In the genomic region with DNA sequence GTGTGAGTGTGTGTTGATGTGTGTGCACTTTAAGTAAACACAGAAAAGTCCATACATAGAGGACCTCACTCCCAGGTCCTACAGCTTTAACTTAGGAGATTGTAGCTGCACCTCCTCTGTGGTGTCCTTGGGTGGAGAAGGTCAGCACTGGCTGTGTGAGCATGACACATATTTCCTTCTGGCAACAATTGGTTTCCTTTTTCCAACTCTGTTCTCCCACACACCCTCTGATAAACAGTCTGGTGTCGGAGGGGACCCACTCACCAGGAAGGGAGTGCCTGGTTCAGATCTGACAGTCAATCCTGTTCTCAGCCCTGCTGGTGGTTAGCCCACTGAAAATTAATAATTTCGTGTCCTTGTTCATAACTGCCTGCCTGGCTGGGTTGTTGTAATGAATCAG, we compare ENCODE assay signal across 11 mouse cellular contexts.
A peak's percentile ranks its signal among the peaks of the same experiment; 100 is the strongest.
DNase-seq lines count a peak whose midpoint lies in the region; ATAC-seq and TF ChIP-seq lines count a peak whose summit lies in the region.
"Had no signal": no experiment of that assay in that cellular context is flagged by ENCODE, and none has a peak within 500 bp of the region (broad histone marks: within the 10 kb centered on the region; RNA-seq: fewer than 3 reads in every experiment).

No protein-coding gene starts in this region.

- DNase-seq in lung, adult 18-20 months, result peak; percentile 47 to 52
- no peak for DNase-seq in lung, adult 2 months
- DNase-seq in kidney, adult 9 months, result peak; percentile 33
- peak; percentile 11 to 34 for DNase-seq in lung, postnatal 4 days
- DNase-seq in layer of hippocampus, adult 18-20 months (ENCODE audit: low spot score in 2 of 2), result no peak
- no peak for DNase-seq in layer of hippocampus, adult 9-10 months (ENCODE audit: low spot score)
- DNase-seq: cerebellum, adult 18-20 months; midbrain, embryonic 14.5 days had no signal

- H3K27ac ChIP-seq in heart, embryonic 12.5 days (ENCODE audit: poor library complexity, severe bottlenecking), result peak overlapping the region; percentile 62
- no peak overlapping the region for H3K27ac ChIP-seq in hindbrain, embryonic 16.5 days (ENCODE audit: low read depth, low read length)
- H3K27ac ChIP-seq: hindbrain, embryonic 13.5 days had no signal

- no peaks in the 10 kb centered on the region for H3K36me3 ChIP-seq in heart, embryonic 12.5 days
- H3K36me3 ChIP-seq in hindbrain, embryonic 16.5 days (ENCODE audit: control insufficient read depth, insufficient read depth, low read length), result no peaks in the 10 kb centered on the region
- H3K36me3 ChIP-seq: hindbrain, embryonic 13.5 days had no signal

- no peak for TF ChIP-seq CTCF in lung, adult 2 months (IDR thresholded peaks at IDR 0.05; ENCODE audit: insufficient read depth, low read length)

- peaks cover 4% of the 10 kb centered on the region for H3K4me1 ChIP-seq in lung, adult 2 months (ENCODE audit: control insufficient read depth, insufficient read depth, low read length)
- H3K4me1 ChIP-seq in heart, embryonic 12.5 days (replicated peaks), result peaks cover 16% of the 10 kb centered on the region
- no peaks in the 10 kb centered on the region for H3K4me1 ChIP-seq in hindbrain, embryonic 16.5 days (ENCODE audit: control insufficient read depth, insufficient read depth, low read depth, low read length)
- H3K4me1 ChIP-seq: hindbrain, embryonic 13.5 days had no signal

- H3K4me2 ChIP-seq in heart, embryonic 12.5 days, result no peak overlapping the region
- no peak overlapping the region for H3K4me2 ChIP-seq in hindbrain, embryonic 16.5 days (ENCODE audit: low read length)
- H3K4me2 ChIP-seq: hindbrain, embryonic 13.5 days had no signal

- WGBS in lung, adult 2 months, result 40% methylated on average over 2 of the region's 2 CpGs
- 28% methylated on average over 2 of the region's 2 CpGs for WGBS in heart, embryonic 12.5 days
- 67% methylated on average over 2 of the region's 2 CpGs for WGBS in hindbrain, embryonic 16.5 days

- H3K27me3 ChIP-seq in heart, embryonic 12.5 days (replicated peaks), result no peaks in the 10 kb centered on the region
- no peaks in the 10 kb centered on the region for H3K27me3 ChIP-seq in hindbrain, embryonic 16.5 days (replicated peaks; ENCODE audit: control insufficient read depth, insufficient read depth, low read length)
- H3K27me3 ChIP-seq: hindbrain, embryonic 13.5 days had no signal

- no peak overlapping the region for H3K9ac ChIP-seq in heart, embryonic 12.5 days
- no peak overlapping the region for H3K9ac ChIP-seq in hindbrain, embryonic 16.5 days (ENCODE audit: low read depth, low read length)
- H3K9ac ChIP-seq: hindbrain, embryonic 13.5 days had no signal

- TF ChIP-seq POLR2A in lung, adult 2 months (IDR thresholded peaks at IDR 0.05; ENCODE audit: borderline replicate concordance, extremely low read depth, low read depth, low read length), result no peak

- no peak overlapping the region for H3K4me3 ChIP-seq in lung, adult 2 months (replicated peaks; ENCODE audit: extremely low read depth, low read depth, low read length)
- H3K4me3 ChIP-seq in heart, embryonic 12.5 days, result no peak overlapping the region
- H3K4me3 ChIP-seq in hindbrain, embryonic 16.5 days (ENCODE audit: low read length), result no peak overlapping the region
- H3K4me3 ChIP-seq: hindbrain, embryonic 13.5 days had no signal

- ATAC-seq in heart, embryonic 12.5 days (ENCODE audit: insufficient number of reproducible peaks, low FRiP score), result peak; percentile 91
- no peak for ATAC-seq in hindbrain, embryonic 16.5 days

- no peaks in the 10 kb centered on the region for H3K9me3 ChIP-seq in heart, embryonic 12.5 days (replicated peaks)
- no peaks in the 10 kb centered on the region for H3K9me3 ChIP-seq in hindbrain, embryonic 16.5 days (ENCODE audit: control insufficient read depth, low read length)
- H3K9me3 ChIP-seq: hindbrain, embryonic 13.5 days had no signal

Comparison
In these comparisons a context has a peak if more than half of its experiments do, and no peak if none do; other contexts are left out.
1. DNase-seq: peak in lung, adult 18-20 months (2 of 2), kidney, adult 9 months (single experiment) and lung, postnatal 4 days (2 of 2); none in lung, adult 2 months (single experiment), layer of hippocampus, adult 18-20 months (0 of 2) and layer of hippocampus, adult 9-10 months (single experiment).